Mouse (Mus musculus) ES-E14 (cell line): Measurements from ENCODE around the gene Tm9sf1.
A peak's percentile ranks its signal among the peaks of the same experiment; 100 is the strongest.

ENCODE experiments used
- CHD2 ChIP-seq: IDR thresholded peaks from 2 replicates; pipeline ENCODE4 v1.6.1; 2014; ENCODE audit warnings: mild to moderate bottlenecking, low read depth, low read length, inconsistent platforms
- HCFC1 ChIP-seq: IDR thresholded peaks from 2 replicates; pipeline ENCODE4 v1.6.1; 2012; ENCODE audit warnings: low read length, inconsistent platforms, borderline replicate concordance; ENCODE audit not compliant: insufficient read depth
- MAFK ChIP-seq: IDR thresholded peaks from 2 replicates; pipeline ENCODE4 v1.6.1; 2014; ENCODE audit warnings: mild to moderate bottlenecking, low read depth, low read length, inconsistent platforms; ENCODE audit not compliant: insufficient read depth
- ZC3H11A ChIP-seq: IDR thresholded peaks from 2 replicates; pipeline ENCODE4 v1.6.1; 2012; ENCODE audit warnings: low read depth, mild to moderate bottlenecking, inconsistent platforms, low read length, borderline replicate concordance
- ZNF384 ChIP-seq: IDR thresholded peaks from 2 replicates; pipeline ENCODE4 v1.6.1; 2012; ENCODE audit warnings: low read depth, low read length, inconsistent platforms

- TF ChIP-seq HCFC1 (peak; percentile 57; the same call in 1 of the 2 replicates), ZNF384 (no peak), CHD2 (no peak), MAFK (no peak), ZC3H11A (no peak)
These were observed 39.7 kb downstream of the Tm9sf1 start for GRCm38 (mm10) chr14:55603633-55604576.
